Mouse (Mus musculus): ENCODE measurements at regions not wholly inside any gene's neighbourhood (a gene's known extent, or its start where the extent isn't known, plus 50 kb on each side); places are given as distances from the start of the nearest gene placed in this dataset.
A peak's percentile ranks its signal among the peaks of the same experiment; 100 is the strongest.
"Not testable (repeated sequence)": the region's sequence is repeated elsewhere in the genome, so short reads cannot be mapped to it uniquely, and the experiment has no call there.

GRCm38 (mm10) chr17:79977154-79977571 lies 81.2 kb upstream of the Atl2 start:
- DNase-seq (ENCODE audit: low read depth, low spot score): peak; percentile 49

- no peak for DNase-seq (ENCODE audit: low read depth, low spot score)
Observed at GRCm38 (mm10) chr17:79976518-79977100, 80.7 kb upstream of the Atl2 start.

- DNase-seq (ENCODE audit: low read depth, low spot score): no peak
Observed at GRCm38 (mm10) chr17:79975997-79976443, 80.1 kb upstream of the Atl2 start.

- not testable (repeated sequence) for DNase-seq (ENCODE audit: low read depth, low spot score)
Observed at GRCm38 (mm10) chr17:79975150-79975757, 79.3 kb upstream of the Atl2 start.

- no peak for DNase-seq (ENCODE audit: low read depth, low spot score)
Observed at GRCm38 (mm10) chr17:79971721-79972336, 75.9 kb upstream of the Atl2 start.

GRCm38 (mm10) chr17:79969500-79969972 lies 73.6 kb upstream of the Atl2 start:
- no peak for DNase-seq (ENCODE audit: low read depth, low spot score)

- no peak for DNase-seq (ENCODE audit: low read depth, low spot score)
Observed at GRCm38 (mm10) chr17:79968819-79969218, 72.9 kb upstream of the Atl2 start.

GRCm38 (mm10) chr17:79966981-79967380 lies 71.1 kb upstream of the Atl2 start:
- no peak for DNase-seq (ENCODE audit: low read depth, low spot score)

GRCm38 (mm10) chr17:79965625-79966024 lies 69.7 kb upstream of the Atl2 start:
- DNase-seq (ENCODE audit: low read depth, low spot score): no peak

GRCm38 (mm10) chr17:79964850-79965249 lies 68.9 kb upstream of the Atl2 start:
- no peak for DNase-seq (ENCODE audit: low read depth, low spot score)

- DNase-seq (ENCODE audit: low read depth, low spot score): no peak
Observed at GRCm38 (mm10) chr17:79963330-79963729, 67.4 kb upstream of the Atl2 start.

- no peak for DNase-seq (ENCODE audit: low read depth, low spot score)
Observed at GRCm38 (mm10) chr17:79961391-79961790, 65.5 kb upstream of the Atl2 start.

GRCm38 (mm10) chr17:79960688-79961087 lies 64.8 kb upstream of the Atl2 start:
- DNase-seq (ENCODE audit: low read depth, low spot score): no peak

- no peak for DNase-seq (ENCODE audit: low read depth, low spot score)
Observed at GRCm38 (mm10) chr17:79955267-79955666, 59.3 kb upstream of the Atl2 start.

GRCm38 (mm10) chr17:79954624-79955244 lies 58.8 kb upstream of the Atl2 start:
- no peak for DNase-seq (ENCODE audit: low read depth, low spot score)

GRCm38 (mm10) chr17:79948591-79949475 lies 52.9 kb upstream of the Atl2 start:
- no peak for DNase-seq (ENCODE audit: low read depth, low spot score)

Data from forelimb bud, embryonic 11.5 days (tissue).